Mouse (Mus musculus) CH12.LX (cell line): ENCODE measurements around the gene Zfp518b.

Experiments used
- CTCF ChIP-seq, 2 experiments: IDR thresholded peaks in 1 of 2; conservative IDR thresholded peaks in 1 of 2; 2 replicates each; pipeline ENCODE4 v1.5.1; 2011 to 2012; ENCODE audit warnings: low read depth in 2 of 2, low read length in 2 of 2, improper control_type of control experiment in 1 of 2, inconsistent platforms in 1 of 2, mild to moderate bottlenecking in 1 of 2, moderate library complexity in 1 of 2
- E2F4 ChIP-seq: IDR thresholded peaks from 2 replicates; pipeline ENCODE4 v1.6.1; 2011; ENCODE audit warnings: low read depth, low read length, improper control_type of control experiment; ENCODE audit not compliant: insufficient replicate concordance
- EP300 ChIP-seq: IDR thresholded peaks from 2 replicates; pipeline ENCODE4 v1.6.1; 2011; ENCODE audit warnings: low read length, improper control_type of control experiment
- GABPA ChIP-seq: IDR thresholded peaks from 2 replicates; pipeline ENCODE4 v1.6.1; 2012; ENCODE audit warnings: low read depth, low read length, improper control_type of control experiment, inconsistent platforms; ENCODE audit not compliant: insufficient replicate concordance
- HCFC1 ChIP-seq: IDR thresholded peaks from 2 replicates; pipeline ENCODE4 v1.6.1; 2012; ENCODE audit warnings: low read depth, mild to moderate bottlenecking, inconsistent platforms, low read length, improper control_type of control experiment
- MAX ChIP-seq: IDR thresholded peaks from 2 replicates; pipeline ENCODE4 v1.6.1; 2011; ENCODE audit warnings: low read length, improper control_type of control experiment
- MEF2A ChIP-seq: IDR thresholded peaks from 2 replicates; pipeline ENCODE4 v1.6.1; 2014; ENCODE audit warnings: low read depth, mild to moderate bottlenecking, inconsistent platforms, low read length, improper control_type of control experiment, borderline replicate concordance
- NRF1 ChIP-seq: IDR thresholded peaks from 2 replicates; pipeline ENCODE4 v1.6.1; 2014; ENCODE audit warnings: low read depth, mild to moderate bottlenecking, inconsistent platforms, low read length, improper control_type of control experiment, moderate library complexity
- POLR2A ChIP-seq: IDR thresholded peaks from 2 replicates; pipeline ENCODE4 v1.6.1; 2011; ENCODE audit warnings: low read depth, mild to moderate bottlenecking, improper control_type of control experiment, low read length
- RAD21 ChIP-seq: IDR thresholded peaks from 2 replicates; pipeline ENCODE4 v1.6.1; 2011; ENCODE audit warnings: low read depth, mild to moderate bottlenecking, low read length, improper control_type of control experiment, moderate library complexity
- RCOR1 ChIP-seq: conservative IDR thresholded peaks from 2 replicates; pipeline ENCODE4 v1.6.1; 2012; ENCODE audit warnings: low read depth, mild to moderate bottlenecking, inconsistent platforms, low read length, improper control_type of control experiment
- SIN3A ChIP-seq: IDR thresholded peaks from 2 replicates; pipeline ENCODE4 v1.6.1; 2012; ENCODE audit warnings: low read length, improper control_type of control experiment, inconsistent platforms
- USF1 ChIP-seq: IDR thresholded peaks from 2 replicates; pipeline ENCODE4 v1.6.1; 2014; ENCODE audit warnings: low read depth, mild to moderate bottlenecking, inconsistent platforms, low read length, improper control_type of control experiment

DNA sequence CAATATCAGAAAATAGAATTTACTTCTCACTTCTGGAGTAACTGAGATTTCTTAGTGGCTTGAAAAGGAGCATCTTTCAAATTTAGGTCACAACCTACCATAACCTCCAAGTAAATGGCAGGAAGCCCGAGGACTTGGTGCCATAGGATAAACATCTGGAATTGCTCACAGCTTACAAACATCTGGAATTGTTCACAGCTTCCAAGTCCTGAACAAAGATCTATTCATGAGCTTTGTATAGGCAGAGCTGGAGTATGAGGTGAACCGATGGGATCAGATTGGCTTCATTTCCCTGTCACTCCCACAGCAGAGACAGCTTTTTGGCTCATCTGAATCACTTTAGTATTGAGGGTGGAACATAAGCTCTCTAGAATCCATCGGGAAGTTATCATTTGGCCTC, 65.7 kb downstream of the Zfp518b start:
- TF ChIP-seq USF1: no peak
- no peak for TF ChIP-seq NRF1
- no peak for TF ChIP-seq POLR2A
- TF ChIP-seq CTCF (conservative IDR thresholded peaks at IDR 0.05 in 1 of 2, IDR thresholded peaks at IDR 0.05 in 1 of 2; ENCODE audit: low read depth in 2 of 2, low read length in 2 of 2): no peak
- TF ChIP-seq GABPA: no peak
- TF ChIP-seq MEF2A: no peak
- TF ChIP-seq EP300: no peak
- no peak for TF ChIP-seq RCOR1
- TF ChIP-seq HCFC1: no peak
- TF ChIP-seq SIN3A: no peak
- no peak for TF ChIP-seq RAD21
- TF ChIP-seq MAX: no peak
- TF ChIP-seq E2F4: no peak
